Mouse (Mus musculus): ENCODE measurements at regions not wholly inside any gene's neighbourhood (a gene's known extent, or its start where the extent isn't known, plus 50 kb on each side); places are given as distances from the start of the nearest gene placed in this dataset.

DNA sequence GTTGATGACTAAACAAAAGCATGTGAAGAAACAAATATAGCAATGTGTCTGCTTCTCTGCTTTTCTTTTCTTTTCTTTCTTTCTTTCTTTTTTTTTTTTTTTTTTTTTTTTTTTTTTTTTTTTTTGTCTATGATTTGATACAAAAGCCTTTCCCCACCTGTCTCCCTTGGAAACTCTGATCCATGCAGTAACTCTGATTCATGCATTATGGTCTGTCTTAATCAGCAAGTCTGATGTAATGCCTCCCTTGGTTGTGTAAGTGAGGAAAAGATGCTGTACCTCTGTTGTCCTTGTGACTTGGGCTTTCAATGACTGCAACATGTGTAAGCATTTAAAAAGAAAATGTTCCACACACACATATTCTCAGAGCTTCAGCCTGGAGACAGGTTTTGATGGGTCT, 233.5 kb upstream of the Mctp2 start:
- TF ChIP-seq POLR2A (IDR thresholded peaks at IDR 0.05; ENCODE audit: borderline replicate concordance, extremely low read depth, insufficient read depth, insufficient read length, poor library complexity, severe bottlenecking) (no peak), CTCF (IDR thresholded peaks at IDR 0.05; ENCODE audit: borderline replicate concordance, extremely low read depth, insufficient read depth, insufficient read length) (no peak)

Measured in brain, embryonic 14.5 days (tissue).